Mouse (Mus musculus) small intestine, adult 2 months (tissue): ENCODE data around the gene Rph3a. TPM values are rescaled to one million over a fixed set of nuclear protein-coding genes. Genes with fewer than 3 reads are reported as not detected.

Experiments used
- H3K27ac ChIP-seq: fragments of 200-500 bp; 2 replicates; pipeline ENCODE4 v1.5.1; 2012; ENCODE audit warnings: low read depth, low read length, control low read depth, inconsistent platforms; ENCODE audit not compliant: insufficient read depth
- H3K27me3 ChIP-seq: fragments of 200-500 bp; 2 replicates; pipeline ENCODE4 v1.6.1; 2012; ENCODE audit warnings: mild to moderate bottlenecking, moderate library complexity, low read length, inconsistent platforms; ENCODE audit not compliant: control insufficient read depth, insufficient read depth
- H3K36me3 ChIP-seq: fragments of 200-500 bp; 2 replicates; pipeline ENCODE4 v1.6.1; 2012; ENCODE audit warnings: mild to moderate bottlenecking, low read length, control low read depth, inconsistent platforms; ENCODE audit not compliant: control insufficient read depth, insufficient read depth
- H3K4me1 ChIP-seq: fragments of 200-500 bp; 2 replicates; pipeline ENCODE4 v1.6.1; 2012; ENCODE audit warnings: low read length, inconsistent platforms, mixed read lengths; ENCODE audit not compliant: control insufficient read depth, insufficient read depth, insufficient read length
- H3K4me3 ChIP-seq: fragments of 200-500 bp; 2 replicates; pipeline ENCODE4 v1.5.1; 2012; ENCODE audit warnings: low read depth, mild to moderate bottlenecking, control low read depth, inconsistent platforms, low read length, moderate library complexity
- CTCF ChIP-seq: fragments of 200-500 bp; IDR thresholded peaks from 2 replicates; pipeline ENCODE4 v1.5.1; 2012; ENCODE audit warnings: low read depth, mild to moderate bottlenecking, control low read depth, inconsistent platforms, low read length, moderate library complexity, mixed read lengths; ENCODE audit not compliant: insufficient replicate concordance, insufficient read length; ENCODE audit errors: extremely low read depth
- POLR2A ChIP-seq: fragments of 200-500 bp; IDR thresholded peaks from 2 replicates; pipeline ENCODE4 v1.6.1; 2012; ENCODE audit warnings: low read depth, mild to moderate bottlenecking, control low read depth, inconsistent platforms, low read length, moderate library complexity
- WGBS: fragments of 180-500 bp; shearing (Covaris S2); methylation state at CpG from one replicate; pipeline ENCODE4 v1.1.7; 2018; 5-methylcytosine and 5-hydroxymethylcytosine counted together
- polyA plus RNA-seq: library from polyadenylated mRNA; depleted of rRNA; stranded (reverse); fragments of >200 nt; gene quantifications from 2 replicates; pipeline ENCODE4 v1.2.3, GENCODE M21; 2012

The Rph3a gene
- polyA plus RNA-seq, 1 experiment = 0.35 TPM

DNA sequence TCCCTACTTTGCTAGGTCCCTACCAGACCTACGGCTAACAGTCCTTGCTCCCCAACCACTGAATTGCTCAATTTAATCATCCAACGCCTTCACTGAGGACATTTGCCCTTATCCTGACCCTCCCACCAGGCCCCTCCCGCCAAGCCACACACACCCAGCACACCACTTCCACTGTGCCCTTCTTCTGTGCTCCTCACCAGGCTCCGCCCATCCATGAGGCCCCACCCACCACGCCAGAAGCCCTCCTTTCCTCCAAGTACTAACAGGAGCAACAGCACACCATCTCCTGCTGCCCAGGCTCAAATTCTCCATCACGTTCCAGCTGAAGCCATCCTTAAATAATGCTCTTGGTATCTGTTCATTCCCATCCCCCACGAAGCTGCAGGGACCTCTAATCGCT is 35.4 kb downstream of the Rph3a start:
- no peaks in the 10 kb centered on the region for H3K4me1 ChIP-seq
- no peak overlapping the region for H3K4me3 ChIP-seq
- H3K36me3 ChIP-seq = no peaks in the 10 kb centered on the region
- 39% methylated on average over 8 of the region's 8 CpGs for WGBS
- H3K27me3 ChIP-seq = no peaks in the 10 kb centered on the region
- no peak for TF ChIP-seq POLR2A
- TF ChIP-seq CTCF = no peak
- H3K27ac ChIP-seq = no peak overlapping the region

DNA sequence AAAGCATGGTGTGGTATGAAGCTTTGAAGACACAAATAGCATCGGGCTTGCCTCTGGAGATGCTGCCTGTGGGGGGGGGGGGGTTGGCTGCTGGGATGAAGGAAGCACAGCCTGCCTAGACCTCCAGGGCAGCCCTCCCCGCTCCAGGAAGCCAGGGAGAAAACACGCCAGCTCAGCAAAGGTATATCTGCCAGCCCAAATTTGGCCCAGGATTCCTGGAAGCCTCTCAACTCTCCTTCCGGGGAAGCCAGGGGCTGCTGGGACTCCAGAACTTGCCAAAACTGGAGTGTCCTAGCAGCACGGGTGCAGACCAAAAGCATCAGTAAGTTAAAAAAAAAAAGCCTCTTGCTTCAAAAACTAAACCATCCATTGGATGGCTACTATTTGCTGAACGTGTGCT is 37.6 kb downstream of the Rph3a start:
- 58% methylated on average over 6 of the region's 6 CpGs for WGBS
- TF ChIP-seq CTCF = no peak
- TF ChIP-seq POLR2A = no peak

GRCm38 (mm10) chr5:120971326-120971725 is 38.6 kb downstream of the Rph3a start:
- Histone ChIP-seq H3K36me3 (no peaks in the 10 kb centered on the region), H3K27me3 (no peaks in the 10 kb centered on the region), H3K4me1 (no peaks in the 10 kb centered on the region), H3K4me3 (no peak overlapping the region), H3K27ac (no peak overlapping the region)
- TF ChIP-seq CTCF (no peak), POLR2A (no peak)
- WGBS = 77% methylated on average over 1 of the region's 1 CpGs

More for the DNA sequence above, 37.6 kb downstream of the Rph3a start:
- Histone ChIP-seq H3K4me1 (no peaks in the 10 kb centered on the region), H3K27me3 (no peaks in the 10 kb centered on the region), H3K4me3 (no peak overlapping the region), H3K27ac (no peak overlapping the region), H3K36me3 (no peaks in the 10 kb centered on the region)

- Histone ChIP-seq H3K36me3 (no peaks in the 10 kb centered on the region), H3K27me3 (no peaks in the 10 kb centered on the region), H3K27ac (no peak overlapping the region), H3K4me3 (no peak overlapping the region), H3K4me1 (no peaks in the 10 kb centered on the region)
- no peak for TF ChIP-seq POLR2A
- WGBS = 16% methylated on average over 4 of the region's 4 CpGs
Measured at GRCm38 (mm10) chr5:120969703-120970102, 40.2 kb downstream of the Rph3a start.

DNA sequence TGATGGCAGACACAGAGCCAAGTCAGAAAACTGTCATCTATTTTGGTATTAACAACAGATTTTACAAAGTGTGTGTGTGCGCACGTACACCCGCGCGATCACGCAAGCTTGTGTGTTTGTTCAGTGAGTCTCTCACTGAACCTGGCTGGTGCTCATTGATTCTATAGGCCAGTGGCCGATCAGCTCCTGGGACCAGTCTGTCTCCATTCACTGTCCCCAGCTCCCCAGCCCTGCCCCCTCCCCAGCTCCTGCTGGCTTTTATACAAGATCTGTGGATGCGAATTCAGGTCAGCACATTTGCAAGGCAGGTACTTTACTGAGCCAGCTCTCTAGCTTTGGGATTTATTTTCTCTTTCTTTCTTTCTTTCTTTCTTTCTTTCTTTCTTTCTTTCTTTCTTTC is 41.1 kb downstream of the Rph3a start:
- Histone ChIP-seq H3K27me3 (no peaks in the 10 kb centered on the region), H3K4me3 (no peak overlapping the region), H3K27ac (no peak overlapping the region), H3K36me3 (no peaks in the 10 kb centered on the region), H3K4me1 (no peaks in the 10 kb centered on the region)
- TF ChIP-seq POLR2A = no peak
- no peak for TF ChIP-seq CTCF
- 85% methylated on average over 8 of the region's 8 CpGs for WGBS

DNA sequence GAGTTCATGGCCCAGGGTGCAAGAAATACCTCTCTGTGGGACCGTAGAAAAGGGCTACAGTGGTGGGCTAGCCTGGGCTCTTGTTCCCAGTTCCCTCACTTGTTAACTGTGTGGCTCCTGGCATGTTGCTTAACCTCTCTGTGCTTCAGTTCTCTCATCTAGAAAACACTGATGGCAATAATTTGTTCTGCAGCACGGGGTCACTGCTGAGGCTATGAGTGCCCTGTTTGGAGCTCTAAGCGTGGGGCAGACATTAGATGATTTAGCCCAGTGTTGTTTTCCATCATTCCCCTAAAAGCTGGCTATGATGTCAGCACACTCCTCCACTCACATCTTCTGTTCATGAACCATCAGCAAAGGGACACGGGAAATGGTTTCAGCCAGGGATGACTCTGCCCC is 41.8 kb downstream of the Rph3a start:
- 62% methylated on average over 4 of the region's 4 CpGs for WGBS
- Histone ChIP-seq H3K27ac (no peak overlapping the region), H3K4me3 (no peak overlapping the region), H3K27me3 (no peaks in the 10 kb centered on the region), H3K36me3 (no peaks in the 10 kb centered on the region), H3K4me1 (no peaks in the 10 kb centered on the region)
- TF ChIP-seq POLR2A = no peak

DNA sequence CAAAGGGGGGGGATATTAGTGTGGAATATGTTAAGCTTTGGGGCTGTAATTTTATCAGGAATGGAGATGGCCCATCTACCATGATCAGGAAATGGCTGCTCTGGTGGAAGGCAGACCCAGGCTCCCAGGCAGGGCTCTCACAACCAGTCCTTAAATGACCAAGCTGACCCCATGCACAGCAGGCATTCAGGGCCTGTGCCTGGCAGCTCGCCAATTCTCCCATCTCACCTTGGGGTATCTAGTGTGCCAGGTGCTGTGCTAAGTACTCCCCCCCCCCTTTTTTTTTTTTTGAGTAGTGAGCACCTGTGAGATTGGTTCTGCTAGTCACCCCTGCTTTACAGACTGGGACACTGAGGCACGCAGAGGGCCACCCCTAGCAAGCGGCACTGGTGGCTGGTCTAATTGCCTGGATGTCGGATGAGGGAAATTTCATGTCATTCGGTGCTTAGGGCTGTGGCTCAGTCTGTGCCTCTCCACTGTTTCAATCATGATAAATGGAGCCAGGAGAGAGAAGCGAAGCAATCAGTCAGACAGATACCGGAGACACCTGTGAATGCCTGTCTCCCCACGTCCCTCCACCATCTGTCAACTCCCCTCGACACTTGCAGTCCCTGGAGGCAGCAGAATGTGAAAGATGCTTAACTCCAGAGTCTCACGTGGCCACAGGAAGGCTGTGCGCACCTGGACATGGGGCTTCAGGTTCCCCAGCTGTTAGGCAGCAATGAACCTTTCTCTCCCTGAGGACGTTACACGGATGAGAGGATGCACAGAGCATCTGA is 42.3 kb downstream of the Rph3a start:
- 72% methylated on average over 13 of the region's 13 CpGs for WGBS

GRCm38 (mm10) chr5:120966894-120967293 is 43.0 kb downstream of the Rph3a start:
- 86% methylated on average over 8 of the region's 8 CpGs for WGBS
- Histone ChIP-seq H3K4me3 (no peak overlapping the region), H3K4me1 (no peaks in the 10 kb centered on the region), H3K36me3 (no peaks in the 10 kb centered on the region), H3K27me3 (no peaks in the 10 kb centered on the region), H3K27ac (no peak overlapping the region)
- TF ChIP-seq POLR2A (no peak), CTCF (no peak)

More for the DNA sequence above, 42.3 kb downstream of the Rph3a start:
- no peaks in the 10 kb centered on the region for H3K36me3 ChIP-seq
- H3K4me3 ChIP-seq = no peak overlapping the region
- no peak for TF ChIP-seq POLR2A
- TF ChIP-seq CTCF = no peak
- no peaks in the 10 kb centered on the region for H3K27me3 ChIP-seq
- H3K27ac ChIP-seq = no peak overlapping the region
- H3K4me1 ChIP-seq = no peaks in the 10 kb centered on the region
